Mouse (Mus musculus) thymus, adult 2 months (tissue): ENCODE measurements around the gene Adgrv1. TPM values are rescaled to one million over a fixed set of nuclear protein-coding genes. Genes with fewer than 3 reads are reported as not detected.

Experiments
- DNase-seq: peaks from one replicate; pipeline ENCODE4 v3.0.0; 2021
- H3K27ac ChIP-seq: fragments of 200-500 bp; 2 replicates; pipeline ENCODE4 v1.5.1; 2012; ENCODE audit warnings: low read length, control low read depth; ENCODE audit not compliant: control insufficient read depth, insufficient read depth
- H3K27me3 ChIP-seq: fragments of 200-500 bp; 2 replicates; pipeline ENCODE4 v1.6.1; 2012; ENCODE audit warnings: mild to moderate bottlenecking, low read length, moderate library complexity, mixed read lengths; ENCODE audit not compliant: control insufficient read depth, insufficient read depth
- H3K36me3 ChIP-seq: fragments of 200-500 bp; 2 replicates; pipeline ENCODE4 v1.6.1; 2012; ENCODE audit warnings: mild to moderate bottlenecking, low read length, moderate library complexity; ENCODE audit not compliant: control insufficient read depth, insufficient read depth
- H3K4me1 ChIP-seq: fragments of 200-500 bp; replicated peaks from 2 replicates; pipeline ENCODE4 v1.6.1; 2012; ENCODE audit warnings: low read length; ENCODE audit not compliant: control insufficient read depth, insufficient read depth
- H3K4me3 ChIP-seq: fragments of 200-500 bp; 2 replicates; pipeline ENCODE4 v1.5.1; 2012; ENCODE audit warnings: mild to moderate bottlenecking, low read length, control low read depth, moderate library complexity; ENCODE audit not compliant: control insufficient read depth, insufficient read depth
- CTCF ChIP-seq: fragments of 200-500 bp; IDR thresholded peaks from 2 replicates; pipeline ENCODE4 v1.5.1; 2012; ENCODE audit warnings: mild to moderate bottlenecking, control low read depth, low read length, moderate library complexity, borderline replicate concordance; ENCODE audit not compliant: control insufficient read depth, poor library complexity, insufficient read depth; ENCODE audit errors: extremely low read depth
- POLR2A ChIP-seq: fragments of 200-500 bp; IDR thresholded peaks from 2 replicates; pipeline ENCODE4 v1.6.1; 2012; ENCODE audit warnings: mild to moderate bottlenecking, low read length, control low read depth, moderate library complexity; ENCODE audit not compliant: control insufficient read depth, poor library complexity, insufficient read depth; ENCODE audit errors: extremely low read depth
- WGBS: fragments of 180-500 bp; shearing (Covaris S2); methylation state at CpG from one replicate; pipeline ENCODE4 v1.1.7; 2018; 5-methylcytosine and 5-hydroxymethylcytosine counted together
- polyA plus RNA-seq: library from polyadenylated mRNA; depleted of rRNA; stranded (reverse); fragments of >200 nt; gene quantifications from 2 replicates; pipeline ENCODE4 v1.2.3, GENCODE M21; 2012

Adgrv1 gene
- polyA plus RNA-seq, 1 experiment = 0.27 TPM

- TF ChIP-seq POLR2A = no peak
- TF ChIP-seq CTCF = no peak
- no peaks in the 10 kb centered on the region for H3K4me1 ChIP-seq
- H3K4me3 ChIP-seq = no peak overlapping the region
- H3K36me3 ChIP-seq = no peaks in the 10 kb centered on the region
- no peaks in the 10 kb centered on the region for H3K27me3 ChIP-seq
- no peak overlapping the region for H3K27ac ChIP-seq
- DNase-seq = no peak
- 90% methylated on average over 12 of the region's 12 CpGs for WGBS
These were observed 62.6 kb downstream of the Adgrv1 start for GRCm38 (mm10) chr13:81570241-81570821.

GRCm38 (mm10) chr13:81550024-81550423 lies 82.9 kb downstream of the Adgrv1 start:
- WGBS = 86% methylated on average over 1 of the region's 1 CpGs
- no peaks in the 10 kb centered on the region for H3K4me1 ChIP-seq
- H3K27me3 ChIP-seq = no peaks in the 10 kb centered on the region
- no peak overlapping the region for H3K4me3 ChIP-seq
- H3K27ac ChIP-seq = no peak overlapping the region
- no peak for TF ChIP-seq CTCF
- TF ChIP-seq POLR2A = no peak
- DNase-seq = no peak
- H3K36me3 ChIP-seq = no peaks in the 10 kb centered on the region

DNA sequence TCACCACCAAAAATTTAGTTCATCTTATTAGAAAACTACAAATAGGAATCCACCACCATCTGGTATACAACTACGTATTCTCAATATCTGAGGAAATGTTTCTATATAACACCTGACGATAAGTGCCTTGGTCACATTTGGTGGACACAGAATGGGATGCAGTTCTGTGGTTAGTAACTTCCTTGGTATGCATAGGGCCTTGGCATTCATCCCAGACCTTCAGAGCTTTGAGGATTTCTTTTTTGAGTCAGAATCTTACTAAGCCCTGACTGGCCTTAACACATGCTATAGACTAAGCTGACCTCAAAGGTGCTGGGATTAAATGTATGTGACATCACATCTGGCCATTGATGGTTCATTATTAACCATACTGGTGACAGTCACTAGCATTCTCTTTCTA lies 98.0 kb downstream of the Adgrv1 start:
- no peak for DNase-seq
- Histone ChIP-seq H3K4me1 (no peaks in the 10 kb centered on the region), H3K36me3 (no peaks in the 10 kb centered on the region), H3K4me3 (no peak overlapping the region), H3K27me3 (no peaks in the 10 kb centered on the region), H3K27ac (no peak overlapping the region)
- 60% methylated on average over 2 of the region's 2 CpGs for WGBS
- TF ChIP-seq POLR2A = no peak
- no peak for TF ChIP-seq CTCF

GRCm38 (mm10) chr13:81526687-81527086 lies 106.3 kb downstream of the Adgrv1 start:
- H3K27ac ChIP-seq = no peak overlapping the region
- DNase-seq = no peak
- no peaks in the 10 kb centered on the region for H3K4me1 ChIP-seq
- 41% methylated on average over 4 of the region's 4 CpGs for WGBS
- H3K4me3 ChIP-seq = no peak overlapping the region
- H3K36me3 ChIP-seq = no peaks in the 10 kb centered on the region
- H3K27me3 ChIP-seq = no peaks in the 10 kb centered on the region
- TF ChIP-seq POLR2A (no peak), CTCF (no peak)

- Histone ChIP-seq H3K27ac (no peak overlapping the region), H3K4me1 (no peaks in the 10 kb centered on the region), H3K4me3 (no peak overlapping the region), H3K27me3 (no peaks in the 10 kb centered on the region), H3K36me3 (no peaks in the 10 kb centered on the region)
- TF ChIP-seq POLR2A (no peak), CTCF (no peak)
- 90% methylated on average over 7 of the region's 7 CpGs for WGBS
- DNase-seq = no peak
These were observed 122.8 kb downstream of the Adgrv1 start for GRCm38 (mm10) chr13:81510142-81510541.

DNA sequence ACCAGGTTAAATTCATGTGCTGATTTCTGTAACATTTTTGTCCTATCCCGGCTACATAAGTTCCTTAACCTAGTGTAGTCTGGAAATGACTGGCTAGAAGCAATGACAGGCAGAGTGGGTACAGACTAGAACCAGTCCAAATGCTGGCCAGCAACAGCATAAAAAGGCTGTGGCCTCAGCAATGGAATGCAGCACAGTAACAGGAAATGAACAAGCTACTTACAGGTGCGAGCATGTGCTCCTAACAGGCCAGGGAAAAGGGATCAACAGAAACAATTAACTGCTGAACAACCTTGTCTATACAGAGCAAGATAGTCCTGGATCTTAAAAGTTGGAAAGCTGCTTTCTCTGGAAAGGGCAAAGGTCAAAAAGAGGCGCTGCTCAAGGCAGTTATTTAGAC lies 135.9 kb downstream of the Adgrv1 start:
- Histone ChIP-seq H3K4me1 (no peaks in the 10 kb centered on the region), H3K36me3 (no peaks in the 10 kb centered on the region), H3K4me3 (no peak overlapping the region), H3K27me3 (no peaks in the 10 kb centered on the region), H3K27ac (no peak overlapping the region)
- DNase-seq = no peak
- TF ChIP-seq POLR2A (no peak), CTCF (no peak)
- WGBS = 67% methylated on average over 3 of the region's 3 CpGs

GRCm38 (mm10) chr13:81491971-81492370 lies 141.0 kb downstream of the Adgrv1 start:
- Histone ChIP-seq H3K36me3 (no peaks in the 10 kb centered on the region), H3K4me3 (no peak overlapping the region), H3K4me1 (no peaks in the 10 kb centered on the region), H3K27me3 (no peaks in the 10 kb centered on the region), H3K27ac (no peak overlapping the region)
- WGBS = 89% methylated on average over 7 of the region's 7 CpGs
- DNase-seq = no peak
- TF ChIP-seq POLR2A (no peak), CTCF (no peak)
